Mouse (Mus musculus) embryonic facial prominence, embryonic 15.5 days (tissue): ENCODE data around the gene Rpap1. TPM values are rescaled to one million over a fixed set of nuclear protein-coding genes. Genes with fewer than 3 reads are reported as not detected.

Source experiments
- ATAC-seq: fragments of 200-750 bp; cut with Nextera tagmentation; 2 replicates; pipeline ENCODE4 v1.8.0; 2017; ENCODE audit warnings: low read depth, moderate TSS enrichment; ENCODE audit not compliant: insufficient number of reproducible peaks, low FRiP score, low TSS enrichment
- H3K27ac ChIP-seq: fragments of 300-500 bp; sonication (generic); replicated peaks from 2 replicates; pipeline ENCODE4 v1.5.1; 2015; ENCODE audit warnings: mild to moderate bottlenecking, inconsistent platforms
- H3K27me3 ChIP-seq: fragments of 300-500 bp; sonication (generic); 2 replicates; pipeline ENCODE4 v1.6.1; 2015; ENCODE audit warnings: inconsistent platforms
- H3K36me3 ChIP-seq: fragments of 300-500 bp; sonication (generic); 2 replicates; pipeline ENCODE4 v1.6.1; 2015; ENCODE audit warnings: mild to moderate bottlenecking, inconsistent platforms
- H3K4me1 ChIP-seq: fragments of 300-500 bp; sonication (generic); 2 replicates; pipeline ENCODE4 v1.6.1; 2015; ENCODE audit warnings: inconsistent platforms
- H3K4me2 ChIP-seq: fragments of 300-500 bp; sonication (generic); replicated peaks from 2 replicates; pipeline ENCODE4 v1.6.1; 2015; ENCODE audit warnings: mild to moderate bottlenecking, inconsistent platforms
- H3K4me3 ChIP-seq: fragments of 300-500 bp; sonication (generic); replicated peaks from 2 replicates; pipeline ENCODE4 v1.5.1; 2015; ENCODE audit warnings: mild to moderate bottlenecking, inconsistent platforms
- H3K9ac ChIP-seq: fragments of 300-500 bp; sonication (generic); 2 replicates; pipeline ENCODE4 v1.6.1; 2015; ENCODE audit warnings: inconsistent platforms
- H3K9me3 ChIP-seq: fragments of 300-500 bp; sonication (generic); replicated peaks from 2 replicates; pipeline ENCODE4 v1.6.1; 2016; ENCODE audit warnings: inconsistent platforms
- WGBS: fragments of 180-500 bp; shearing (Covaris S2); methylation state at CpG from one replicate; pipeline ENCODE4 v1.1.7; 2015; 5-methylcytosine and 5-hydroxymethylcytosine counted together
- polyA plus RNA-seq: library from polyadenylated mRNA; unstranded; fragments of >200 nt; fragmentation: Nextera tagmentation; extraction: Ambion mirVana; gene quantifications from 2 replicates; pipeline ENCODE4 v1.2.1, GENCODE M21; 2015

Gene Rpap1
- polyA plus RNA-seq, 1 experiment from 2014 or later: 25.8 TPM

- 70% methylated on average over 13 of the region's 13 CpGs for WGBS
- peaks cover 7% of the 10 kb centered on the region for H3K4me1 ChIP-seq
- no peaks in the 10 kb centered on the region for H3K36me3 ChIP-seq
- H3K27ac ChIP-seq: no peak overlapping the region
- H3K9ac ChIP-seq: no peak overlapping the region
- no peak overlapping the region for H3K4me3 ChIP-seq
- ATAC-seq: no peak
- H3K27me3 ChIP-seq: peaks cover 79% of the 10 kb centered on the region
- no peaks in the 10 kb centered on the region for H3K9me3 ChIP-seq
- H3K4me2 ChIP-seq: no peak overlapping the region
These were observed 38.1 kb downstream of the Rpap1 start for GRCm38 (mm10) chr2:119749260-119749659.

DNA sequence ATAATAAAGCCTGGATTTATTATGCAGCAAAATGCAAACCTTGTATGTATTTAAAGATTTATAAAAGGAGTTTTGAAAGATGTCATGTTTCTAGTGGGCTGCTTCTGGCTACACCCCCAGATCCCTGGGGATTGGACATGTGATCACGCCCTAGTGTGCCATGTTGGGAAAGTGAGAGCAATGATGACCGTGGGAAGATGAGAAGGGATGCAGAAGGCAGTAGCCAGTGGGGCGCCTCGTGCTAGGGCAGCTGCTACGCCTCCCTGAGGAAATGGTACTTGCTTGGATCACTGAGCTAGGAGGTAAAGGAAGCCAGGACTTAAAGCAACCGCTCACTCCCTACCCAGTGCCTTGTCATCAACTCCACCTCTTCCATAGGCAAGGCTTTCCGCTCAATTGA is 39.8 kb downstream of the Rpap1 start:
- Histone ChIP-seq H3K4me1 (peaks cover 24% of the 10 kb centered on the region), H3K27me3 (peaks cover 79% of the 10 kb centered on the region), H3K36me3 (no peaks in the 10 kb centered on the region), H3K4me2 (no peak overlapping the region), H3K9ac (no peak overlapping the region), H3K9me3 (no peaks in the 10 kb centered on the region), H3K4me3 (no peak overlapping the region), H3K27ac (no peak overlapping the region)
- ATAC-seq: no peak
- 72% methylated on average over 7 of the region's 7 CpGs for WGBS

DNA sequence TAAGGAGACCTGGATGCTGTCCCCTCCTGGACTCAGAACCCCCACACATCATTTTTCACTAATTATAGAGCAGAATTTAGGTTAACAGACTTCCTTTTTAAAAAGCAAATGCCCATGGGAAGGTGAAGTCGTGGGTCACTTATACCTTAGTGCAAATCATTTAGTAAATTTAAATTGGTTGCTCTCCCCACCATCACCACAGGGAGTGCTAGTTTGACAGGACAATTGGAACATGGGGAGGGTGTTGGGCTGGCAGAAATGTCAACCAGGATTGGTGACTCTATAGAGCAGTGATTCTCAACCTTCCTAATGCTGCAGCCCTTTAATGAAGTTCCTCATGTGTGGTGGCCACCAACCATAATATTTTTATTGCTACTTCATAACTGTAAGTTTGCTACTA is 42.1 kb downstream of the Rpap1 start:
- no peaks in the 10 kb centered on the region for H3K36me3 ChIP-seq
- peaks cover 34% of the 10 kb centered on the region for H3K4me1 ChIP-seq
- H3K4me2 ChIP-seq: no peak overlapping the region
- no peak overlapping the region for H3K9ac ChIP-seq
- WGBS: 14% methylated on average over 1 of the region's 1 CpGs
- H3K4me3 ChIP-seq: no peak overlapping the region
- no peak overlapping the region for H3K27ac ChIP-seq
- ATAC-seq: no peak
- H3K9me3 ChIP-seq: no peaks in the 10 kb centered on the region
- peaks cover 64% of the 10 kb centered on the region for H3K27me3 ChIP-seq

GRCm38 (mm10) chr2:119744163-119745111 is 42.9 kb downstream of the Rpap1 start:
- Histone ChIP-seq H3K9ac (no peak overlapping the region), H3K4me2 (peak overlapping the region; percentile 100), H3K4me3 (peak overlapping the region; percentile 67), H3K36me3 (no peaks in the 10 kb centered on the region), H3K4me1 (peaks cover 34% of the 10 kb centered on the region), H3K9me3 (no peaks in the 10 kb centered on the region), H3K27me3 (peaks cover 57% of the 10 kb centered on the region), H3K27ac (no peak overlapping the region)
- no peak for ATAC-seq
- 7% methylated on average over 46 of the region's 46 CpGs for WGBS

DNA sequence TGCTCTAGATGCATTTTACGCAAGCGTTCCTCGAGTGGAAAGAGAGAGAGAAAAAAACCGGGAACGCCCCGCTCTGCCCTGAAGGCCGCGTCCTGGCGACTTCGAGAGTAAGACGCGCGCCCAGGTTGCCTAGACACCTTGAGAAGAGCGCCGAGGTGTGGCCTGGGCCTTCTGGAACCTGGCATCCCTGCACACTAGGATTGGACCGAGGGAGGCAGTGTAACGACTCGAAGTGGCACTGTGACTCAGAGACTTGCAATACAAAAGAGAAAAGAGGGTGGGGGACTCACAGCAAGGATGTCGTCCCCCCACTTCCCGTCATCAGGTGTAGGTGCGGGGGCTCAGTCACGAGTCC is 43.6 kb downstream of the Rpap1 start:
- Histone ChIP-seq H3K9ac (no peak overlapping the region), H3K9me3 (no peaks in the 10 kb centered on the region), H3K27me3 (peaks cover 53% of the 10 kb centered on the region), H3K4me1 (peaks cover 34% of the 10 kb centered on the region), H3K4me2 (peak overlapping the region; percentile 100), H3K4me3 (peak overlapping the region; percentile 67), H3K36me3 (no peaks in the 10 kb centered on the region), H3K27ac (no peak overlapping the region)
- WGBS: 4% methylated on average over 22 of the region's 22 CpGs
- no peak for ATAC-seq

DNA sequence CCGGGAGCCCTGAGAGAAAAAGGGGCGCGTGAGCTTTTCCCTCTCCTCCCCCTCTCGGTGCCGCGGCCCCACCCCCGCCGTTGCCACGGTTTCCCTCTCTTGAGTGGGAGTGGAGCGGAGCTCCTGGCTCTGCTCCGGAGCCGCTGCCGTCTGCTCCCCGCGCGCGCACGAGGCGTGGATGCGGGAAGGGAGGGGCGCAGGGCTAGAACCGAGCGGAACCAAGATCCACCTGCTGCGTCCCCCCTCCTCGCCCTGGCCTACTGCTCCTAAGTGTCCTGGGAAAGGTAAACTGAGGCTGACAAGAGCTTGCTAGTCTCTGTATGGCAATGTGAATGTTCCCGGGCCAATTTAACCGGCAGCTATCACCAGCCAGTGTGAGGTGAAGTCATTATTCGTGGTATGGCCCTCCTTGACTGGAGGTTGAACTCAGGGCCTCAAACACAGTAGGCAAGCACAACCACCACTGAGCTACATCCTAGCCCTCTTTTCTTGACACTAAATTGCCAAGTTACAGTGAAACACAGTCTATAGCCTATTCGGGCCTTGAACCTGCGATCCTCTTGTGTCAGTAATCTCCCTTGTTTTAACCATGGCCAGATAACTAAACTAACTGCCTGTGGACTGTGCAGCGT is 44.0 kb downstream of the Rpap1 start:
- no peak for ATAC-seq
- Histone ChIP-seq H3K36me3 (no peaks in the 10 kb centered on the region), H3K4me1 (peaks cover 34% of the 10 kb centered on the region), H3K27me3 (peaks cover 52% of the 10 kb centered on the region), H3K9me3 (no peaks in the 10 kb centered on the region), H3K4me2 (peak overlapping the region; percentile 100), H3K4me3 (peak overlapping the region; percentile 67), H3K27ac (no peak overlapping the region), H3K9ac (0 out of 2 replicates have a peak overlapping the region, but pooled peaks have one; percentile 48)
- 8% methylated on average over 31 of the region's 31 CpGs for WGBS

DNA sequence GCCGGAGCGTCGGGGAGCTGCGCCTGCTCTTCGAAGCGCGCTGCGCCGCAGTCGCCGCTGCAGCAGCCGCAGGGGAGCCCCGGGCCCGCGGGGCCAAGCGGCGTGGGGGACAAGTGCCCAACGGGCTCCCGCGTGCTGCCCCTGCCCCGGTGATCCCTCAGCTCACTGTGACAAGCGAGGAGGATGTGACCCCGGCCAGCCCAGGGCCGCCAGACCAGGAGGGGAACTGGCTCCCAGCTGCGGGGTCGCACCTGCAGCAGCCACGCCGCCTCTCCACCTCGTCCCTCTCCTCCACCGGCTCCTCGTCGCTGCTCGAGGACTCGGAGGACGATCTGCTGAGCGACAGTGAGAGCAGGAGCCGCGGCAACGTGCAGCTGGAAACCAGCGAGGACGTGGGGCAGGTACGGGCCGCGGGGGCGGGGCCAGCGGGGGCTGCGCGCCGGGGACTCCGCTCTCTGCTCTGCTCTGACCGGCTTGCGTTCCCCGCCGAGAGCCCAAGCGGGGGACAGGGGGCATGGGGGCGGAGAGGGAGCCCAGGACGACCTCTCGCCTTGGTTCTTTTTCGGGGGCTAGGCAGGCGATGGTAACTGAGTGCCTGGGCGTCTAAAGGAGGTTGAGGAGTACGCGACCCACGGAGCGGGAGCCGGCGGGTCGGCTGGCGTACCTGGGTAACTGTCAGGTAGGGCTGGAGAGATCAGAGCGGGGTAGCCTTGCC is 44.7 kb downstream of the Rpap1 start:
- Histone ChIP-seq H3K27me3 (peaks cover 47% of the 10 kb centered on the region), H3K36me3 (no peaks in the 10 kb centered on the region), H3K27ac (no peak overlapping the region), H3K9me3 (no peaks in the 10 kb centered on the region), H3K9ac (peak overlapping the region; percentile 48), H3K4me3 (peak overlapping the region; percentile 67), H3K4me1 (peaks cover 34% of the 10 kb centered on the region), H3K4me2 (peak overlapping the region; percentile 100)
- under 1% methylated on average over 61 of the region's 70 CpGs for WGBS
- ATAC-seq: no peak; the same call in 1 of the 2 replicates

DNA sequence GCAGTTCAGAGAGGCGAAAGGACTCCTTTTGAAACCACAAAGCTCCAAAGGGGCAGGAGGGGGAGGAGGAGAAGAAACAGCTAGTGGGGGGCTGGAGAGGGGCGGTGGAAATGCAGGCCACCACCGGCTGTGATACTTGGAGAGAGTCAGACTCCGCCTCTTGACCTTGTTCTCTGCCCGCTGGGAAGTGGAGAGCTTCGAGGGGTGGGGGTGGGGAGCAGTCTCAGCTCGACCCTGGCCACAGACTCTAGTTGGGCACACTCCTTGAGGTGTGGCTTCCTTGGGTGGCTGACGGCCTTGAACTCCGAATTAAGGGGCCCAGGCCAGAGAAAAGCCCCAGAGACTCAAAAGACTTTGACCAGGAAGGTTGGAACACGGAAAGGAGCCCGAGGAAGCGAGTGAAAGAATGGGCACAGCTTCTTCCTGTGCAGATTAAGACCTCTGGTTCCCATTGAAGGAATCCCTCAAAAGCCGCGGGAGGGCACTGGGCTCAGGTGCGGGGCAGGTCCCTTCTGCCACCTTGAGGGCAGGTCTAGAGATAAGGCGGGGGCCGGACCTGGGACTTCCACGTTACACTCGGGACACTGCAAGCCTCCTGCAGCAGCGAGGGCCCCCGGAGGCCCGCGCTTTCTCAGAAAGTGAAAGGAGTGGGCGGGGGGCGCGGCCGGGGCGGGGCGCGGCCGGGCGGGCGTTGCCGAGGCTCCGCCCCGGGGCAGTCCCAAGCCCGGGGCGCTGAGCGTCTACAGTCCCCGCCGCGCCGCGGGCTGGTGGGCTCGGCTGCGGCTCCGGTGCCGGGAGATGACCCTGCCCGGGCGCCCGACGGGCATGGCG is 45.5 kb downstream of the Rpap1 start, which contains the start of gene Itpka:
TSS of gene Itpka (plus strand) at position 757 of the 831 bp plus-strand sequence.
- under 1% methylated on average over 53 of the region's 53 CpGs for WGBS

DNA sequence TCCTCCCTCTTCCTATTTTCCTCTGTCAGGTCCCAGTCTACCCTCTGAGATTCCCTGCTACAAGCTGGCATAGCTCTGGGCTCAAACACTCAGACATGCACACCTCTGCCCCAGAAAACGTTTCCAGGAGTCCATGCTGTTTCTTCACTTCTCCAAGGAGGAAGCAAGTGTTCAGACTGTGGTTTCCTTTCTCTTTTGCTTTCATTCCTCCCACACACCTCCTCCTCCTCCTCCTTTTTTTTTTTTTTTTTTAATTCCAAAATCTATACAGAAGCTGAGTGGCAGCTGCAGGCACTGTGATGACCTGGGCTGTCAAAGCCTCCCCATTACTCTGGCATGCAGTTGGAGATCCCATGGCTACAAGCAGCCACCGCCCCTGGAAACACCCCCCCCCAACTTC is 46.8 kb downstream of the Rpap1 start:
- H3K4me2 ChIP-seq: no peak overlapping the region

More for the DNA sequence above, 45.5 kb downstream of the Rpap1 start, which contains the start of gene Itpka:
- Histone ChIP-seq H3K27ac (peak within 1 kb of the TSS; percentile 60; the same call in 1 of the 2 replicates), H3K9ac (peak within 1 kb of the TSS; percentile 48), H3K4me1 (peaks cover 38% of the 10 kb centered on the region), H3K36me3 (no peaks in the 10 kb centered on the region), H3K9me3 (no peaks in the 10 kb centered on the region), H3K27me3 (peaks cover 44% of the 10 kb centered on the region), H3K4me2 (peak within 1 kb of the TSS; percentile 100), H3K4me3 (peak within 1 kb of the TSS; percentile 67)
- peak; percentile 84 for ATAC-seq

GRCm38 (mm10) chr2:119737124-119737523 is 50.2 kb downstream of the Rpap1 start:
- H3K9ac ChIP-seq: no peak overlapping the region
- peaks cover 29% of the 10 kb centered on the region for H3K36me3 ChIP-seq
- WGBS: 16% methylated on average over 12 of the region's 12 CpGs
- H3K4me2 ChIP-seq: no peak overlapping the region
- no peak for ATAC-seq
- H3K4me1 ChIP-seq: peaks cover 11% of the 10 kb centered on the region
- no peaks in the 10 kb centered on the region for H3K9me3 ChIP-seq
- no peak overlapping the region for H3K27ac ChIP-seq
- H3K4me3 ChIP-seq: no peak overlapping the region
- H3K27me3 ChIP-seq: peaks cover 4% of the 10 kb centered on the region; the same call in 1 of the 2 replicates

More for the DNA sequence above, 46.8 kb downstream of the Rpap1 start:
- Histone ChIP-seq H3K9me3 (no peaks in the 10 kb centered on the region), H3K9ac (no peak overlapping the region), H3K27ac (no peak overlapping the region), H3K4me1 (peaks cover 38% of the 10 kb centered on the region), H3K36me3 (no peaks in the 10 kb centered on the region), H3K27me3 (peaks cover 37% of the 10 kb centered on the region), H3K4me3 (no peak overlapping the region)
- WGBS: 29% methylated on average over 2 of the region's 2 CpGs
- ATAC-seq: no peak
